Mouse (Mus musculus): ENCODE data around the gene Tenm1.

The Tenm1 gene

DNA sequence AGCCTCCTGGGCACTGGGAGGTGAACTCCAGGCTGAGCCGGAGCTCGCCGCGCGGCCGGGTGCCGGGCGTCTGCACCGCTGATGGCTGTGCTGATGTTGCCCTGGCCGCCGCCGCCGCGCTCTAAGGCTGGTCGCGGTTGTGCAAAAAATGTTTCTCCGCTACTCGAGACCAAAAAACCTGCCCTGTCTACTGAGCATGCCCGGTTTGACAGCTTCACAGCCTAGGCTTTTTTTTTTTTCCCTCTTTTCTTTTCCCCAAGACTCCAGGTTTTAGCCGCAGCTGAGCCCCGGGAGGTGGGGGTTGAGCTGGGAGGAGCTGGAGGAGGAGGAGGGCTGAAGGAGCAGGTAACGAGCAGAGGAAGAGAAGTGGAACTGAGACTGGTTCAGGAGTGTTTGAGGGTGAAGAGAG is at the start of gene Tenm1:
Gene Tenm1 (minus strand): TSS at position 272 of the 409 bp plus-strand sequence.
- peak; percentile 75 to 82 for DNase-seq

DNA sequence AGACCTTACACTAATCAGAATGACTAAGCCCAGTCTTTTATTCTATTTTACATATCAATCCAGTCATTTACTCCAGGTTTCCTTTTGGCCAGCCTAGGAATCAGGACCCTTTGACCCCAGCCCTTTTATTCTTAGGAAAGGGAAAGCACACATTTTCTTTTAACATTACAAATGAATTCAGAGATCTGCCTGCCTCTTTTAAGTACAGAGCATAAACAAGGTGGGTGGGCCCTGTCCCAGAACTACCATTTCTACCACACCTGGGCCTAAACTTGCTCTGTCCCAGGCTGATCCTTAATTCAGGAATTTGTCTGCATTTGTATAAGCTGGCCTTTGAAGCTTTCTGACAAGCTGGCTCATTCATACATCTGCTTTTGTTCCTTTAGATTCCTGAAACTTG is 38.4 kb upstream of the Tenm1 start:
- DNase-seq: no peak

DNA sequence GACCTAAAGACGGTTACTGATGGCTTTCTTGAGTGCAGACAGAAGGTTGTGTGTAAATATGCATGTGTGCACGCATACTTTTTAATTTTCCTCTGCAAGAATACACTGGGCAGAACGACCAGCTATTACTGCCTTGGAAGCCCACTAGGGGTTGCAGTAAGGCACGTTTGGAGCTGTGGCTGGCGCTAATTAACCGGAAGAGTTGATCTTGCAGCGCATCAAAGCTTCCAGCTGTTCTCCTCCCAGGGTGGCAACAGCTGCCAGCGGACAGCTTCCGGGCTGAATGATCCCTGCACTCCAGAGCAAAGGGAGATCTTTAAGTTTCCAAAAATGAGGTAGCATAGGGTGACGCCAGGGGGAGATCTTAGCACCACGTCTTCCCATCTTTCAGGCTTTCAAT is 1.7 kb upstream of the Tenm1 start:
- DNase-seq: peak in 1 of 2 experiments; percentile 44

DNA sequence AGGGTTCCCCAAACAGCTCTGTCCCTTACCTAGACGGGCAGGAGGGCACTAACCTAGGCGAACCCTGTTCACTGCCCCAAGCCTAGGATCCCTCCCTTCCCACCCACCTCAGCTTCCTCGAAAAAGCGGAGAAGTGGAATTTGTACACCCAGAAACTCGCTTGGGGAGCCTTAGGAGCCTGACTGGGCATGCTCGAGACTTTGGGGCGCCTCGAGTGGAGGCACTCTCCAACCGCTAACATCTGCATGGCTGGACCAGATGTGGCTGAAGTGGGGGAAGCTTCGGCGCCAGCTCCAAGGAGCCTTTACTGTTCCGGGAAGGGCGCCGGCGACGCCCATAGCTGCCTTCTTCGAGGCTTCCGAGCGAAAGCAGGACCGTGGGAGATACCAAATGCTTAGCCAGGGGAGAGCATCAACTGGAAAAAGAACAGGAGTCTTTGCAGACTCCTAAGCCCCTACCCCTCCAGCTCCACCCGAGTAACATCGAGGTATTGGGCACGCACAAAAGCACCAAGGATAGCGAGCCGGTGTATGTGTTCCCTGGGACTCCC is 1.1 kb upstream of the Tenm1 start:
- peak; percentile 62 to 68 for DNase-seq

DNA sequence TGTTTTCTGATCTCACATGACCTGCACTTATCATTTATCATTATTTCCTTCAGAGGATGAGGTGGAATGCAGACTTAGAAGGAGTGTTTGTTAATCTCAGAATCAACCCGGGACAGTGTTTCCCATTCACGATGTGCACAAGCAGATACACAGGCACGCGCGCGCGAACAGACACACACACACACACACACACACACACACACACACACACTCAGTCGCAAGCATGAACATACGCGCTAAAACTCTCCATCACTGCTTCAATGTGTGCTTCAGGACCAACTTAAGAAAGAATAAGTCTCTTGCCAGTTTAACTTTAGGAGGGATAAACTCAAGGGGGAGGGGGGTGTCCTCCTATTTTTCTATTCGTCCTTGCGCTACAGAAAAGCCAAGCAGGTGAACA is 411 bp upstream of the Tenm1 start:
- DNase-seq: peak; percentile 36 to 55

DNA sequence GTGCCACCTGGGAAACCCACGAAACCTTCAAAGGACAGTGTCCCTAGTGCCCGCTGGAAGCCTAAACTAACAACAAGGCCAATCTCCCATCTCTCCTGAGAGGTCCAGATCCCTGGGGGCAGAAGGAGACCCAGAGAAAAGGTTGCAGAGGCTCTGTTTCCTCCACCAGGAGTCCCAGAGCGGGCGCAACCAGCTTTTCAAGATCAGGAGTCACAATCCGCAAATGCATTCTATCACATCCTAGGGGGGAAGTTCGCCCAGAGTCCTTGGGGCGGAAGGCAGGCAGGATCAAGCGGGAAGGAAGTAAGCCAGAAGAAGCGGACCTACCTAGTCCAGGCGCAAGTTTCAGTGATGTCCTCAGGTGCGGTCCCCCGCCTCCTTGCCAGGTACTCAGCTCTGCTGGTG is 963 bp downstream of the Tenm1 start:
- peak; percentile 53 to 57 for DNase-seq

DNA sequence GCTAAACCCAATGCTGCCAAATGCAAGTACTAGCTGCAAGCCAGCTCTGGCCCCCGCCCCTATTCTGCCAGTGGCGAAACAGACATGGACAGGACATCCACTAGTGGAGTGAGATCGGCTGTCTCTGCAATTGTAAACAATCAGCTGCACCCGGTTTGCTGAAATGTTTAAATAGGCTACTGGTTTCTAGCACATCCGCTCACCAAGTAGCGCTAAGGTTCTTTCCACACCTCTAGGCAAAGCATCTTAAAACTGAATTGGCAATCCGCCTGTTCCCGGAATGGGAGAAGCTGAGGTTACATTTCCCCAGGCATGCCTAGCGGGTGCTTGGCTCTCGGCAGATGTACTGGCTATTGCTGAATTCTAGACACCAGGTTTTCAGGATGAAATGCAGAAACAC is 1.8 kb downstream of the Tenm1 start:
- peak; percentile 65 to 69 for DNase-seq

DNA sequence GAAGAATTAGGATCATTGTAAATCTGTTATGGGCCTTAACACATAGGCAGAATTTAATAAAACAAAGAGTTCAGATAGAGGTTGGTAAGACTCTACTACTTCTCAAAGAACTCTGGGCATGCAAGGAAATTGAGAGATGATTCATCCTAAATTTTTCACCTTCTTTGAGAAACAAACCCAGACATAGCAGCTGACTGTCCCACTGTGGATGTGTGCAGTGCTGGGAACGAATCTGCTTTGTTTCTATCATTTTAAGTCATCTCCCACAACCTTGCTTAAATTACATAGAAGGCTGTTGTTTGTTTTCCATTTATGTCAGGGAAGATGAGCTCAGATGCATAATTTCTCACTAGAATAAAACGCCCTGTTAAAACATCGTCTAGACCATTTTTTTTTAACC is 31.0 kb downstream of the Tenm1 start:
- no peak for DNase-seq

DNA sequence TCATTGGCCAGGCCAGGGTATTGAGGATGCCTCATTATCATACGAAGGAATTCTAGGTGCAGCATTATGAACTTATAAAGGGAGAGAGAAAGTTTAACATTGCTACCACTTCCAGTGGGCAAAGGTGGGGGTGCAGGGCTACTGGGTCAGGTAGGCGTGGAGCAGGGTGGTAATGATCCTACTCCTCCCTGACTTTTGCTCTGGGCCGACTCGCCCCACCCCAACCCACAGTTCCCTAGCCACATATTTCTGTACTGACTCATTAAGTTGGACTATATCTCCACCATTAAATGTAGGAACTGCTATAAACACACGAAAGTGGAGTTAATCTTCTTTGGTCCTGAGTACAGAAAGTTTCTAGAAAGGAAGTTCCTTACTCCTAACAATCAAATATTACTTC is 40.8 kb downstream of the Tenm1 start:
- no peak for DNase-seq

DNA sequence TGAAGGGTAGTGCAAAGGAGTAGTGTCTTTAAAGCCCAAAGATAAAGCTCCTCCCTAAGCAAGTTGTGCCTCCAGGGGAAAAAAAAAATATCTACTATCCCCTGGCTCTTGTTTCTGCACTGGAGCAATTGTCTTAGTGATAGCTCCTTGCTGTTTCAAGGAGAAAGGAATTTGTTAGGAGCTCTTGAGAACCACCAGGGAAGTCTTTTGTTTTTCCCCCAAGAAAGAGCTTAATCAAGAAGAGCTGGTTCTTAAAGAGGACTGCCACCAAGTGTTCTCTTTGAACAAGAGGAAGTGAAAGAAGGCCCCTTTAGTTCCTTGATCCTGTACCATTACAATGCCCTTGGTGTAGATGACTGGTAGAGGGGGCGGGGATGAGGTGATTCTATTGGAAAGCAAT is 56.4 kb downstream of the Tenm1 start:
- no peak for DNase-seq

DNA sequence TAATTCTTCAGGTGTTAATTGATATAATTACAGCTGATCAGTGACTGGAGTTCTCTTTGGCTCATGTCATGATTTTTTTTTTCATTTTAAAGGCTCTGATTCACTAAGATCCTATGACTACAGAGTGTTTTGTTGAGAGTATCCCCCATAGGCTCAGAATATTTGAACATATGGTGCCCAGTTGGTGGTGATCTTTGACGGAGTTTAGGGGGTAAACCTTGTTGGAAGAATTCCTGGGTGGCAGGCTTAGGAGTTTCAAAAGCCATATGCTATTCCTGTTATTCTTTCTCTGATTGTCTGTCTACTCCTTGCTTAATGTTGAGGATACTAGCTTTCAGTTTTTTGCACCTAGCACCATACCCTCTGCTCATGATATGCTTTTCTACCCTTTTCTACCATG is 109.6 kb downstream of the Tenm1 start:
- peak in 1 of 2 experiments; percentile 52 for DNase-seq

DNA sequence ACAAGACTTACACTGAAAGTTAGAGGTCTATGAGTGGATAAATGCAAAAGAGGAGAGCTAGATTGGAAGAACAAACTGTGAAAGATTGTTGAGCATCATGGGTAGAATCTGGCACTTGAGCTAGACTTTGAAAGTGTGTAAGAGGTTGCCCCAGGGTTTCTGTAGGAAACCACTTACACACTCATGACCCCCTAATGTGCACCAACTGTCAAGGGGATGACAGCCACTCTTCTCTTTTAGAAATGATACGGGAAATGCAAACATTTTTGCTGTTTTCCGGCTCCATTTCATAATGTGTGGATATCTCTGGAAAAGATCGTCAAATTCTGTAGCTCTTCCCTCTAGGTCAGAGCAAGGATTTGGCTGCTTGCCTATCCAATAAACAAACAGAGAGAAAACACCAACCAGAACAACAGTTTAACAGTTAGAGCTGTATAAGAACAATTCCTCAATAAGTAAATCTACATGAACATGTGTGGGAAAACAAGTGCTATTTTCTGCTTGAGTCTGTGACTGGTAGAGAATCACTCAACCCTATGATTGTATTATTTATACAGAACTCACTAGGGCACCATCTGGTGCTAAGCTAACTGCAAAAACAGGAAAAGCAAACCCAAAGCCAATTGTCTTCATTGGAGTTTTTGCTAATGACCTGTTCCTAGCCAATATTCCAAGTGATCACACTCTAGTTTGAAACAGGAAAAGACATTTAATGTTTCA is 111.0 kb downstream of the Tenm1 start:
- DNase-seq: peak; percentile 25 to 49

DNA sequence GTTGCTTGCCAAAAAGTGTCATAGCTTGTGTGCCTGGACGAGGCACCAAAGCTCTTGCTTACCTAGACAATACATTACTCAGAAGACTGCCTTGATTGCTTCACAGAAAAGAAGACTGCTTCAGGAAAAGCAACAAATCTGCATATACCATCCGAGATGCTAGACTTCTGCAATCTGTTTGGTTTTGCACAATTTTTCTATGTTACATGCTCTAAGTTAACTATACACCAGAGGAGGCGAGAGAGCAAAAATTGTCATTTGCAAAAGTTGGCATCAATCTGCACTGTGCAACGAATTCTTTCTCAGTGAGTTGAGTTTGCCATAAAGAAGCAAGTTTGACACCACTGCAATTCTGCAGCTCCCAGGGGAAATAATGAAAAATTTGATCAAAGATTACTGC is 193.1 kb downstream of the Tenm1 start:
- no peak for DNase-seq

DNA sequence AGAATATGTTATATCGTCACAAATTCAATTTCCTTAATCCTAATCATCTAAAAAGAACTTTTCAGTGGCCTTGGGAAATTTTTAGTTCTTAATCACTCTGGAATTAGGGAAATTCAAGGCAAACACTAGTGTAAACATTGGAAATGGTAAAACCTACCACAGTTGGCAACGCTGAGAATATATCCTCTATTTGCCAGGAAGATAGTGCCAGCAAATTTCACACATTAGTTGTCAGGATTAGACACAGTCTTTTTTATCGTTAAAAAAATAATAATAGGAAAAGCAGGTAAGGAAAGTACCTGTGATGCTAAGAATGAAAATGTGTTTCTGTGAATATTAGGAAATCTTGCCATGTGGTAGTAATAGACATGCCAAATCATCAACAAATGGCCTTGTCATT is 223.9 kb downstream of the Tenm1 start:
- no peak for DNase-seq

DNA sequence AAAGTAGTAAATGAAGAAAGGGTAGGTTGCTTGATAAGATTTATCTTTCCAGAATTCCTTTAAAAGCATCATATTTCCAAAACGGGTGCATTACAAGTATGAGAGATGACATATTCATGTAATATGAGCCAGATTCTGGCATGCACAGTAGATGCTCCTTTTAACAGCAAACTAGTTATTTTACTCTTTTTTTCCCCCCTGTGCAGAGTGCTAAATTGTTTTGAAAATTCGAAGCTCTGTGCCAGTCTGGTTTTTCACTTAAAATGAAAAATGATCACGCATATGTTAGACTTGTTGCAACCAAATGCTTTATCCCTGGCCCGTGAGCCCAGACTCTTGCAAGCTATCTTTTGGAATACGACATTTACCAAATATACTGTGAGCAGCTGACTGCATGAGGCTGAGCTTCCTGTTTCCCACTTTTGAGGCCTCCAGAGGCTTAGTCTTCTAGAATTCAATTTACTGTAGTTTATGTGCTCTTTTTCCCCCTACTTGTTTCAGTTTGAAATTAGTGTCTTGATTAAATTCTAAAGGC is 226.6 kb downstream of the Tenm1 start:
- no peak for DNase-seq

DNA sequence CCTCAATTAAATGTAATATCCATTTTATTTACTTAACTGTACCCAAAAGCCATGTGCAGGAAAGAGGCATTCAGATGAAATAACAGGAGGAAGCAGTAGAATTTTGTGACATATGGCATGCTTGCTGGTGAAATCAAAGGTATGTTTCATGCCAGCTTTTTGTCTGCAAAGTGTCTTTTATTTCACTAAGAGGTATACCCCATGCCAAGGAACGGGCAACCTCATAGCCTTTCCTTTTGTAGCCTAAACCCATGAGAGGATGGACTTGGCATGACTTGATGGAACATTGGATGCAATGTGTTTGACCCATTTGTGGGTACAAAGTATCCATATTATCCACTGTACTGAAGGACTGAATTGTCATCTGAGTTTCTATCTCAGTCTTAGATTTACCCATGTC is 246.0 kb downstream of the Tenm1 start:
- DNase-seq: peak; percentile 25 to 59

DNA sequence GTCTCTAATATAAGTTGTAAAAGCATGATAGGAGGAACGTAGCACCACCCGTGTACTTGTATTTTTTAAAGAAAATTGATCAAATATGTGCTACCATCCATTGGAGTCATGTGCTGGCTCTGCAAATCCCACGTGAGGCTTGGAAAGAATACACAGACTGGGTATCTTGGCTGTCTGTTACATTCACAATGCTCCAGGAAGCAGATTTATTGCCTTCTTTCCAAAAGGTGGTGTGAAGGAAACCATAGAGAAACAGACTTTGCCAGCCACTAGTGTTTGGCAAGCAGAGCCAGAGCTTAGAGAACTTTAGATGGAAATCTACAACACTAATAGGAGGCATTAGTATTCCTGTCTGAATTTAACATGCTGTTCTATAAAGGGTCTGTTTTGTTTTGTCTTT is 277.4 kb downstream of the Tenm1 start:
- peak in 1 of 2 experiments; percentile 28 for DNase-seq

DNA sequence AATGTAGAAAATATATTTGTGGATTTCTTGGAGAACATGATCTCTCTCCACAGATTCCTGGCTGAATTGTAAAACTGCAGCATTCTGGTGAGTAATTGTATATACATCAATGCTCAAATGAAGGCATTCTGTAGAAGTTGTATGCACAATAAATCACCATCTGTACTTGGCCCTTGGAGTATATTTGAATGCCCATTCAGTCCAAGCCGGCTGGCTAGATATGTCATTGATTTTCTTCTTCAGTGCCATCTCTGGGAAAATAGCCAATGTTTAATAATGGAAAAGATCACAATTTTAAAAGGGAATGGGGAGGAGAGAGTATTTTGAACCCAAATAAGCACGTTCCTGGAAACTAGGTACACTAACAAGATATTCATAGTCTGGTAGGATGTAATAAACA is 299.2 kb downstream of the Tenm1 start:
- peak in 1 of 2 experiments; percentile 26 for DNase-seq

DNA sequence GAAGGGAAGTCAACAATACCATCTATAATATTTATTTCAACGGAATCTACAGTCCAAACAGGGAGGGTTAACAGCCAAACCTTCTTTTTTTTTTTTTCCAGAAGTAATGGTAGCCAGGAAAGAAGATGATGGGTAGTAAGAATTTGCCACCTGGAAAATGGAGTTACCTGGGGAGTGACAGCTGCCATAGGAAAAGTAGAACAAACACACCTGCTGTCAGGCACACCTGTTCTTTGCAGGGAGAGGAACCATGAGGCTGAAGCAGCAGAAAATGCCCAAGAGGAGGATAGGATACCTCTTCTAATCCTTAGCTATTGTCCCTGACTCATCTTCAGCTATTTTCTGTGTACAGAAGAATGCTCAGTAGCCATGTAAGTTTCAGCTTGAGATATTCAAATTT is 306.4 kb downstream of the Tenm1 start:
- DNase-seq: peak; percentile 78 to 81

DNA sequence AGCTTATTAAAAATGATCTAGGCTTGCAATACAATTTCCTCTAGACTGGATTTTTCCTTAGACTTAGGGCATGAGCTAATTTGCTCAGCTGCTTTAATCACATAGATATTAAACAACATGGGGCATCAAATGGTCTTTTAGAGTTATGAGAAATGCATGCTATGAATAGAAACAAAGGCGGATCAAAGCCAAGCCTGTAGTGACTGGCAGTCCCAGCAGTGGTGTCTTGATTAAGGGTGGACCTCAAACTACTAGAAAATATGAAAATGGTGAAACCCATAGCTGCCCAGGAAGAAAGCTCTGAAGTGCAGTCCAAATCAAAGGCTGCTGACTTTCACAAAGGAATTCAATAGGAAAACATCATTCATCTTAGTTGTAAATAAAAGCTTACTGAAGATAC is 306.9 kb downstream of the Tenm1 start:
- peak; percentile 26 to 31 for DNase-seq

DNA sequence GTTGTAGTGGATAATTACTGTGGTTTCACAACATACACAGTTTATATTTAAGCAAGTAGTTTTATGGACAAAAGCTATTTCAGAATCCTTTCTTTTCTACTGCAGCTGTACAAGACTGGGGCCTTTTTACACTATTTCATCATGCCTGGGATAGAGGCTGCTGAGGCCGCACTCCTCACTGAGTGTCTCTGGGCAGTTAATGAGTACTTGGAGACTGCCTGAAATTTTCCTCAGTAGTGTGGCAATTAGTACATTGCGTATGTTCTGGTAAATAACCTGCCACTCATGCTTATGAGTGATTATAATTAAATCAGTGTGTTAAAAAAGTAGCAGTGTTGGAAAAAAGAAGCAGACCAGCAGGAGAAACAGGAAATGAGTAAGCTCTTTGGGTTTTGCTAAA is 442.8 kb downstream of the Tenm1 start:
- DNase-seq: no peak

DNA sequence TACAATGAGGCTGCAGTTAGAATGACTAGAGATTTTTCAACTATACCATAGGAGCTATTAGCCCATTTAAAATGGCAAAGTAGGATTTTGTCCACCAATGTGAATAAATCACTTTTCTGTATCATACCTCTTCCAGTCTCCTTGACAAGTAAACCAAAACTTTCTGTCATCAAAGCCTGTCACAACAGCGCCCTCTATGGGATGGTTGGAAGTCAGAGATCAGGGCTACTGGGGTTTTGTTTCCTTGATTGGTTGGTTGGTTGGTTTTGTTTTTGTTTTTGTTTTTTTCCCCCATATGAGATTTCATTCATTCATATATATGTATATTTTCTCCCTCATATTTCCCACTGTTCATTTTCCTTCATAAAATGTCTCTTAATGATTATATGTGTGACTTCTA is 455.4 kb downstream of the Tenm1 start:
- DNase-seq: peak in 1 of 2 experiments; percentile 5

DNA sequence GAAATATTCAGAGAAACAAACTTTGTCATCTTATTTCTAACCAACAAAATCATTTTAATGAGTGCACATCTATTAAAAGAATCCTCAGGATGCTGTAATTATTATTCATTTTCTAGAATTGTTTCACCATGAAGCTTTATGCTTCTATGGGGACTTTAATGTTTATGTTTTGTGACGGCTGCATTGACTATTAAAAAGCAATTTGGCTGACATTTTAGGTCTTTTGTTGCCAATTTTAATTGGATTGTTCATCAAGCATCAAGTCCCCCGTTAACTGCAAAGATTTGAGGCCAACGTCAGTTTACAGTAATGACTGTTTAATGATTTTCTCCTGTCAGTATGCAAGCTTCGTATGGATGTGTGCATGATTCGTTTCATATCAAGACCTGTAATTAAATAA is 461.3 kb downstream of the Tenm1 start:
- no peak for DNase-seq

DNA sequence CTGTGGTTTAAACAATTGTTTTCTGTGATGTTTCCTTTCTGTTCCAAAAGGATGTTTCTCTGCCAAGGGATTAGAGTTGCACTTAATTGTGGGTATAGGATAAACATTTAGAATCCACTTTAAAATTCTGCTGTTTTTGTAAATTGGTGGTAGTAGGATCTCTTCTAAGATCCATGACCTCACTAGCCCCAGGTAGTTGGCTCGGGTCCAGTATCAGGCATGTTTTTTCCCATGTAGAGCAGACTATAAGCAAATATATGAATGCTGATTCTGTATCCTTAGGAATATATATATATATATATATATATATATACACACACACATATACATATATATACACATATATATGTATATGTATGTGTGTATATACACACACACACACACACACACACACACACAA is 567.2 kb downstream of the Tenm1 start:
- peak in 1 of 2 experiments; percentile 61 for DNase-seq

DNA sequence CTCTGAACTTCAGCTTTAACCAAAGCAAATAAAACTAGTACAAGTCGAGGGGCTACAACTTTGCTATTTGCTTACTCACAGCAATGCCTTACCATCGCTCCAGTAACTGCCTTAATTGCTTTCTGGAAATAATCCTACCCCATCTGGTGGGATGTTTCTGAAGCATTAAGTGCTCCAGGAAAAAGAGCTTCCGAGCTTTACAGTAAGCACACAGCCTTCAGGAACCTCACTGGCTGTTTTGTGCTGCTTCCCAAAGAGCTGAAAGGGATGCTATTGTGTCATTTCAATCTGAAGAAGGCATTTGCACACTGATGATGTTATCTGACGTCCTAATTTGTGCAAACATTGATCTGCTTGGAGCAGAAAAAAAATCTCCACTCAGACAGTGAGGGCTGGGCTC is 647.4 kb downstream of the Tenm1 start:
- no peak for DNase-seq

Data from cerebellum, postnatal 25 days (tissue).